Mouse (Mus musculus) E14TG2a.4 (cell line): ENCODE measurements around the gene Pgghg.

Experiments
- CTCF ChIP-seq: conservative IDR thresholded peaks from 2 replicates; pipeline ENCODE4 v1.5.1; 2014; ENCODE audit warnings: low read length
- NANOG ChIP-seq: IDR thresholded peaks from 2 replicates; pipeline ENCODE4 v1.6.1; 2014; ENCODE audit warnings: borderline replicate concordance, low read length, mixed read lengths

GRCm38 (mm10) chr7:140938896-140939295 lies 2.3 kb upstream of the Pgghg start:
- TF ChIP-seq CTCF (no peak), NANOG (no peak)
